Mouse (Mus musculus) neutrophil, adult 83 days (primary cell): ENCODE measurements around the gene Olfr1307. TPM values are rescaled to one million over a fixed set of nuclear protein-coding genes. Genes with fewer than 3 reads are reported as not detected.

Source experiments
- total RNA-seq, 2 experiments: library from RNA; stranded (reverse); gene quantifications; one replicate each; pipeline ENCODE4 v1.2.4; 2023

The Olfr1307 gene
- under 1 TPM; 0.04 to 0.11 TPM for total RNA-seq

GRCm38 (mm10) chr2:111949340-111949739 is at the start of gene Olfr1307:
Gene Olfr1307, minus strand, starts transcription at chr2:111949440.

GRCm38 (mm10) chr2:111990181-111990580 is 40.9 kb upstream of the Olfr1307 start, which contains the start of gene Olfr1309:
Gene Olfr1309, minus strand, starts transcription at chr2:111990281.

GRCm38 (mm10) chr2:111964844-111965243 is 15.6 kb upstream of the Olfr1307 start, which contains the start of gene Olfr1308:
Gene Olfr1308, minus strand, starts transcription at chr2:111964944.

GRCm38 (mm10) chr2:111916171-111916570 is 33.1 kb downstream of the Olfr1307 start, which contains the start of gene Olfr1306:
Gene Olfr1306, minus strand, starts transcription at chr2:111916271.

Other genes with a start within 250 kb of the Olfr1307 start
- not detected for gene Olfr1301, start 198.4 kb downstream of the Olfr1307 start, total RNA-seq
- gene Olfr1302, start 172.0 kb downstream of the Olfr1307 start, total RNA-seq, result not detected
- gene Olfr1303, start 129.1 kb downstream of the Olfr1307 start, total RNA-seq, result not detected
- gene Olfr1305, start 72.3 kb downstream of the Olfr1307 start, total RNA-seq, result not detected
- gene Olfr1306, start 33.2 kb downstream of the Olfr1307 start, total RNA-seq, result not detected
- gene Olfr1308, start 15.5 kb upstream of the Olfr1307 start, total RNA-seq, result not detected
- not detected for gene Olfr1309, start 40.8 kb upstream of the Olfr1307 start, total RNA-seq
- not detected for gene Olfr1310, start 63.3 kb upstream of the Olfr1307 start, total RNA-seq
- gene Olfr1311, start 75.0 kb upstream of the Olfr1307 start, total RNA-seq, result not detected
- not detected for gene Olfr1312, start 100.8 kb upstream of the Olfr1307 start, total RNA-seq
- not detected for gene Olfr1313, start 128.4 kb upstream of the Olfr1307 start, total RNA-seq
- gene Olfr1314, start 147.3 kb upstream of the Olfr1307 start, total RNA-seq, result not detected
- gene Olfr1315-ps1, start 166.0 kb upstream of the Olfr1307 start, total RNA-seq, result not detected
- gene Olfr1316, start 185.5 kb upstream of the Olfr1307 start, total RNA-seq, result not detected
- not detected for gene Olfr1317, start 190.9 kb upstream of the Olfr1307 start, total RNA-seq
- not detected for gene Olfr1318, start 204.8 kb upstream of the Olfr1307 start, total RNA-seq